Mouse (Mus musculus) midbrain, embryonic 15.5 days (tissue): ENCODE results near the gene Nol3. TPM values are rescaled to one million over a fixed set of nuclear protein-coding genes. Genes with fewer than 3 reads are reported as not detected.

Experiments
- ATAC-seq: fragments of 200-750 bp; cut with Nextera tagmentation; replicated peaks from 2 replicates; pipeline ENCODE4 v1.8.0; 2017; ENCODE audit warnings: moderate TSS enrichment
- H3K27ac ChIP-seq: fragments of 300-500 bp; sonication (generic); 2 replicates; pipeline ENCODE4 v1.5.1; 2015; ENCODE audit warnings: mild to moderate bottlenecking, inconsistent platforms
- H3K27me3 ChIP-seq: fragments of 300-500 bp; sonication (generic); replicated peaks from 2 replicates; pipeline ENCODE4 v1.6.1; 2015; ENCODE audit warnings: inconsistent platforms
- H3K36me3 ChIP-seq: fragments of 300-500 bp; sonication (generic); replicated peaks from 2 replicates; pipeline ENCODE4 v1.6.1; 2015; ENCODE audit warnings: inconsistent platforms
- H3K4me1 ChIP-seq: fragments of 300-500 bp; sonication (generic); 2 replicates; pipeline ENCODE4 v1.6.1; 2015; ENCODE audit warnings: inconsistent platforms
- H3K4me2 ChIP-seq: fragments of 300-500 bp; sonication (generic); 2 replicates; pipeline ENCODE4 v1.6.1; 2015; ENCODE audit warnings: inconsistent platforms, mild to moderate bottlenecking, moderate library complexity
- H3K4me3 ChIP-seq: fragments of 300-500 bp; sonication (generic); 2 replicates; pipeline ENCODE4 v1.5.1; 2015; ENCODE audit warnings: mild to moderate bottlenecking, inconsistent platforms
- H3K9ac ChIP-seq: fragments of 300-500 bp; sonication (generic); 2 replicates; pipeline ENCODE4 v1.6.1; 2015; ENCODE audit warnings: mild to moderate bottlenecking, inconsistent platforms
- H3K9me3 ChIP-seq: fragments of 300-500 bp; sonication (generic); 2 replicates; pipeline ENCODE4 v1.6.1; 2016; ENCODE audit warnings: inconsistent platforms
- WGBS: fragments of 180-500 bp; shearing (Covaris S2); methylation state at CpG from one replicate; pipeline ENCODE4 v1.1.7; 2015; ENCODE audit warnings: mixed read lengths; 5-methylcytosine and 5-hydroxymethylcytosine counted together
- polyA plus RNA-seq: library from polyadenylated mRNA; unstranded; fragments of >200 nt; fragmentation: Nextera tagmentation; extraction: Ambion mirVana; gene quantifications from 2 replicates; pipeline ENCODE4 v1.2.1, GENCODE M21; 2015

The Nol3 gene
- polyA plus RNA-seq, 1 experiment from 2014 or later = 4.5 TPM

DNA sequence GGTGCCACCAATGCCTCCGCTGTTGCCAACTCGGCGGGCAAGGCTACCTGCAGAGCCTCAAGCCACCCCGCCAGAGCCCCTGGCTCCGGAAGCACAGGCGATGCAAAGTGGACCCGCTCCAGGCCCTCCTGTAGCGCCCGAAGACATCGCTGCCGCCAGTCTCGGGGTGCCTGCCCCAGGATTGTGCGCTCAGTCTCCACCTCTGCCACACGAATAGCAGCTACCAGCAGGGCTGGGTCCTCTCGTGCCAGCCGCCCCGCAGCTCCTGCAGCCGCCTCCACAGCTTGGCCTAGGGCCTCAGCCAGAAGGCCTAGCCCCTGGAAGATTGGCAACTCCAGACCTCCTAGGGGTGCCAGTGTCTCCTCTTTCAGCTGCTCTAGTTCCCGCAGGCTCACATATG, 17.5 kb downstream of the Nol3 start:
- H3K9ac ChIP-seq = no peak overlapping the region

DNA sequence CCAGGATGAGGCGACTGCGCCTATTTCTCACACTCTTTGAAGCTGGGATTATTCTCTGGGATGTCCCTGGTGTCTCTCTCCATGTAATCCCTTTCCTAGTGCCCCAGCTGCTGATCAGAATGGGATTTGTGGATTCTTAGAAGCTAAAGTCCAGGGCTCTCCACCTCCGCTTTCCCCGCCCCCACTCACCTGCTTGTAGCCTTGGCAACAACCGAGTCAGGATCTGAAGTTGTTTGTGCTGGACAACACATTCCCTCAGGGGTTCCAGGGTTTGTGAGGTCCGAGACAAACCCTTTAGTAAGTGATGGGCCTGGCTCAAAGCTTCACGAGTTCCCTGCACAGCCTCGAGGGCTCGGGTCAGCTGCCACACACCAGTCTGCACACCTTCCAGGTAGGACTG, 18.8 kb downstream of the Nol3 start:
- ATAC-seq = no peak
- Histone ChIP-seq H3K27me3 (no peaks in the 10 kb centered on the region), H3K4me3 (no peak overlapping the region), H3K4me1 (peaks cover 34% of the 10 kb centered on the region), H3K9me3 (no peaks in the 10 kb centered on the region), H3K27ac (no peak overlapping the region), H3K9ac (no peak overlapping the region), H3K36me3 (peaks cover under 1% of the 10 kb centered on the region; the same call in 1 of the 2 replicates), H3K4me2 (peak overlapping the region; percentile 12; the same call in 1 of the 2 replicates)
- 62% methylated on average over 9 of the region's 9 CpGs for WGBS

More for the DNA sequence above, 17.5 kb downstream of the Nol3 start:
- peaks cover 27% of the 10 kb centered on the region for H3K4me1 ChIP-seq
- H3K4me3 ChIP-seq = no peak overlapping the region
- ATAC-seq = no peak
- H3K4me2 ChIP-seq = no peak overlapping the region
- H3K36me3 ChIP-seq = no peaks in the 10 kb centered on the region
- H3K9me3 ChIP-seq = no peaks in the 10 kb centered on the region
- H3K27me3 ChIP-seq = no peaks in the 10 kb centered on the region
- H3K27ac ChIP-seq = no peak overlapping the region
- WGBS = 69% methylated on average over 19 of the region's 19 CpGs

DNA sequence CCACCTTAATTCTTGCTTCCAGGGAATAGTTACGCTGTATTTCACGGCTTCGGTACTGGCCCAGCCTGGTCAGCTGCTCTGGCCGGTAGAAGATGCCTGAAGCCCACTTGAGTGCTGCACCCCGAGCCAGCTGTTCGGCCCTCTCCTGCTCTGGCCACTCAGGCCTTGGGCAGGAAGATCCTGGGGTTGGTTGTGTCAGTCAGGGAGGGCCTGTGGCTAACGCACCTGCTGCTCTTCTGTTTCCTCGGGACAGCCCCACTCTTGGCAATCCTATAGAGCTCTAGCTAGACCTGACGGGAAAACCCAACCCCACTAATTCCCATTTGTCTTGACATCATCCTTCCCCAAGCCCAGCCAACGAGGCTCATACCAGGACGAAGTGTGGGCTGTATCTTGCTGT, 19.3 kb downstream of the Nol3 start:
- H3K9ac ChIP-seq = no peak overlapping the region
- H3K9me3 ChIP-seq = no peaks in the 10 kb centered on the region
- H3K27me3 ChIP-seq = no peaks in the 10 kb centered on the region
- 67% methylated on average over 11 of the region's 11 CpGs for WGBS
- no peak for ATAC-seq
- peaks cover 29% of the 10 kb centered on the region for H3K4me1 ChIP-seq
- H3K27ac ChIP-seq = no peak overlapping the region
- peaks cover 5% of the 10 kb centered on the region for H3K36me3 ChIP-seq
- no peak overlapping the region for H3K4me3 ChIP-seq
- peak overlapping the region; percentile 12; the same call in 1 of the 2 replicates for H3K4me2 ChIP-seq

DNA sequence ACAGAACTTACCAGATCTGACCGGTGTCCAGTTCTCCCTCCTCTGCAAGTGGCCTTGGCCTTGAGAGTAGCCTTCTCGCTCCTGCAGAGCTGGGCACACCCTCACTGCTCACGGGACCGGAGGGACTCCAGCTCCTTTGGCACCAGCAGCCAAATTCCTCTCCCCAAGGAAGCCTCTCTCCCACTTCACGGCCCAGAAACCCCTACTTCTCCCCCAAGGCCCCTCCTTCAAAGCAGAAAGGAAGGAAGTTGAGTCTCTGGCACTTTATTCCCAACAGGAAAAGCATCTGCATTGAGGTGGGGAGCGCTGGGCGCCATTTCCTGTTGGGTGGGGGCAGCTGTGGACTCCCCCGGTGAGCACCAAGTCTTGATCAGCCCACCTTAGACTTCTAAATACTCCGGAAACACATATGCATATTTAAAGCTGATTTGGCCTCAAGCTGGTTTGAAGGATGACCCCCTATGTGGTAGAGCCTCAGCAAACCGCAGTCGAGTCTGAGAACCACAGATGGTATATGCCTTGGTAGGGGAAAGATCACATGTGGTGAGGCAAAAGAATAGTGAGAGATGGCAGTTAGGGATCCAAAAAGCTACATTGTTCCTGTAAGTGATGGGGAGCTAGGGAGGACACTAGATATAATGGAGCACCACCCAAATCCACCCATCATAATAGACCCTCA, 20.1 kb downstream of the Nol3 start, which contains the start of gene Exoc3l:
Gene Exoc3l, minus strand, starts transcription at position 207 of the 679 bp plus-strand sequence.
- H3K4me3 ChIP-seq = peak within 1 kb of the TSS; percentile 100; the same call in 1 of the 2 replicates
- no peak within 1 kb of the TSS; the same call in 1 of the 2 replicates for H3K9ac ChIP-seq
- H3K9me3 ChIP-seq = no peaks in the 10 kb centered on the region
- 0 out of 2 replicates have a peak within 1 kb of the TSS, but pooled peaks have one; percentile 54 for H3K27ac ChIP-seq
- peak within 1 kb of the TSS; percentile 99 for H3K4me2 ChIP-seq
- H3K27me3 ChIP-seq = no peaks in the 10 kb centered on the region
- ATAC-seq = no peak
- H3K36me3 ChIP-seq = peaks cover 12% of the 10 kb centered on the region
- 71% methylated on average over 11 of the region's 11 CpGs for WGBS
- H3K4me1 ChIP-seq = peaks cover 21% of the 10 kb centered on the region

DNA sequence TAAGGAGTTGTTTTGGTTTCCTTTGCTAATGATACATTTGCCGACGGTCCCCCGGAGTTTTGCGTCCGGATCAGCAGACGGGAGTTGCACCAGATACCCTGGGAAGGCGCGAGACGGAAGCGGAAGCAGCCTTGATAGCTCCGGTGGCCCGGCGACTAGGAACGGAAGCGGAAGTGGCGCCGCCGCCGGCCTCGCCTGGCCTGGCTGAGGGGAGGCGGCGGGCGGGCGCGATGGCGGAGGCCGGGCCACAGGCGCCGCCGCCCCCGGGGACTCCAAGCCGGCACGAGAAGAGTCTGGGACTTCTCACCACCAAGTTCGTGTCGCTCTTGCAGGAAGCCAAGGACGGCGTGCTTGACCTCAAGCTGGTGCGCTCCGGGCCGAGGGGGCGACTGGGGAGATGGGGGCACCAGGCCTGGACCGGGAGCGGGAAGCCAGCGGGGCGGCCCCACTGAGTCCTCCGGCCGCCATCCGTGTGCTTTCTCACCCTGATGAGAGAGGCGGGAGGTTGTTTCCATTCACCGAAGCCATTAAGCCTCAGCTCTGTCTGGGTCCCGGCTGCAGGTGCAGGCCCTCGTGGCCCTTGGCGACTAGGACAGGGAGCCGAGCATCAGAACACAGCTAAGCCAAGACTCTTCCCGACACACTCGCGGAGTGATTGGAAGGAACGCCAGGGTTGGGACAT, 21.7 kb downstream of the Nol3 start, which contains the start of gene E2f4:
Gene E2f4, plus strand, starts transcription at position 153 of the 682 bp plus-strand sequence.
- Histone ChIP-seq H3K4me2 (peak within 1 kb of the TSS; percentile 99), H3K9me3 (no peaks in the 10 kb centered on the region), H3K27ac (peak within 1 kb of the TSS; percentile 74), H3K27me3 (no peaks in the 10 kb centered on the region), H3K4me3 (peak within 1 kb of the TSS; percentile 100), H3K4me1 (peaks cover 21% of the 10 kb centered on the region), H3K36me3 (peaks cover 24% of the 10 kb centered on the region), H3K9ac (peak within 1 kb of the TSS; percentile 99)
- under 1% methylated on average over 57 of the region's 58 CpGs for WGBS
- peak; percentile 90 for ATAC-seq

DNA sequence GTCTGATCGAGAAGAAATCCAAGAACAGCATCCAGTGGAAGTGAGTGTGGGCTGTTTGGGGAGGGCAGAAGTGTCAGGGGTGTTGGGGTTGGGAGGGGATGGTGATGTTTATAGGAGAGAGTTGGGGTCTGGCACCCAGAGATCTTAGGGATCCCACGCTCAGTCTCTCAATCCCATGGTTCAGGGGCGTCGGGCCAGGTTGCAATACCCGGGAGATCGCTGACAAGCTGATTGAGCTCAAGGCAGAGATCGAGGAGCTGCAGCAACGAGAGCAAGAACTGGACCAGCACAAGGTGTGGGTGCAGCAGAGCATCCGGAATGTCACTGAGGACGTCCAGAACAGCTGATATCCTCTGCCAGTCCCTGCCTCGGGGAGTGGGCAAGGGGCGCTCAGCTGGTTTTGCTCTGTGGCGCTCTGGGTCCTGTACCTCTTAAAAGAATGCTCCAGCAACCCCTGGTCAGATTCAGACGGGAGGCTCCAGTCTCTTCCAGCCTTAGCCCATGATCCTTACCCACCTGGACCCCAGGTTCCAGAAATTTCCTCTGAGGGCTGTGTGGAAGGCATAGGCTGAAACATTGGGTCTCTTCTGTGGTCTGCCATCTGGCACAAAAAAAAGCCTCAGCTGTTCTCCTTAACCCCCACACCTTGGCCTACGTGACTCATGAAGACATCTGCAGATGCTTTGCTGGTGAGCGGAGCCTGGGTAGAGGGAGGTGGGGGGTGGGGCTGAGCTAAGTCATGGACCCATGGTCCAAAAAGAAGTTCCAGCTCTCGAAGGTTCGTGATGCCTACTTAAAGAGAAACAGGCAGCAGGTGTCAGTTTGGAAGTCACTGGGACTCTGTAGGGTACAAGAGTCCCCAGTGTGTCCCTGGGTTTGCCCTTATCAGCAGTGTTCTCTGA, 22.7 kb downstream of the Nol3 start:
- H3K36me3 ChIP-seq = peaks cover 29% of the 10 kb centered on the region
- 61% methylated on average over 18 of the region's 18 CpGs for WGBS
- no peak for ATAC-seq

DNA sequence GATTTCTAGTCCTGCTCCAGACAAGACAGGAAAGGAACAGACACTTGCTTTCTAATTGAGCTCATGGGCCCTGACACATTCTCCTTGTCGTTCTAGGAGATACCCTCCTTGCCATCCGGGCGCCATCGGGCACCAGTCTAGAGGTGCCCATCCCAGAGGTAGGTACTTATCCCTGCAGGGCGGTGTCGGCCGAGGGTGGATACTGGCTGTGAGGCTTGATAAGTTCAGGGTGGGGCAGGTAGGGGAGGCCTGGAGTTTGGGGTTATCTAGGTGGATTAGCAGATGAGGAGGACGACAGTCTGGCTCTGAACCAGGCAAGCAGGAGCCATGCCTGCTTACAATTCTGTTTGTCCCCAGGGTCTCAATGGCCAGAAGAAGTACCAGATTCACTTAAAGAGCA, 24.0 kb downstream of the Nol3 start:
- peaks cover 34% of the 10 kb centered on the region for H3K36me3 ChIP-seq

More for the DNA sequence above, 22.7 kb downstream of the Nol3 start:
- H3K4me2 ChIP-seq = peak overlapping the region; percentile 99
- peak overlapping the region; percentile 100 for H3K4me3 ChIP-seq
- no peaks in the 10 kb centered on the region for H3K27me3 ChIP-seq
- peak overlapping the region; percentile 99 for H3K9ac ChIP-seq
- H3K4me1 ChIP-seq = peaks cover 21% of the 10 kb centered on the region
- H3K27ac ChIP-seq = no peak overlapping the region; the same call in 1 of the 2 replicates
- H3K9me3 ChIP-seq = no peaks in the 10 kb centered on the region

DNA sequence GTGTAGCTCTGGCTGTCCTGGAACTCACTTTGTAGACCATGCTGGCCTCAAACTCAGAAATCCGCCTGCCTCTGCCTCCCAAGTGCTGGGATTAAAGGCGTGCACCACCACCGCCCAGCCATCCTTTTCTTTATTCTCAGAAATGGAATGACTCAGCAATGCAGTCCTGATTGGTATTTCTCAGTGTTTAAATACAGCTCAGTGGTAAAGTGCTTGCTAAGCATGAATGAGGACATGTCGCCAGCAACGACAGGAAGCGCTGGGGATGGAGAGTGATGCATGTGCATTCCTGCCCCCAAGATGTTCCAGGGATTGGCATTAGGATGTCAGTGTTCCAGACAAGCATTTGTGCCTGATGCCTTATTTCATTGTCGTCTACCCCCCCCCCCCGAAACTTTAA, 27.5 kb downstream of the Nol3 start:
- Histone ChIP-seq H3K9ac (no peak overlapping the region), H3K27ac (no peak overlapping the region), H3K4me3 (no peak overlapping the region), H3K27me3 (no peaks in the 10 kb centered on the region), H3K9me3 (no peaks in the 10 kb centered on the region), H3K36me3 (peaks cover 41% of the 10 kb centered on the region), H3K4me1 (peaks cover 20% of the 10 kb centered on the region), H3K4me2 (no peak overlapping the region)
- ATAC-seq = no peak
- 89% methylated on average over 8 of the region's 8 CpGs for WGBS

More for the DNA sequence above, 24.0 kb downstream of the Nol3 start:
- peaks cover 21% of the 10 kb centered on the region for H3K4me1 ChIP-seq
- no peaks in the 10 kb centered on the region for H3K9me3 ChIP-seq
- WGBS = 96% methylated on average over 8 of the region's 8 CpGs
- no peak overlapping the region for H3K9ac ChIP-seq
- no peak overlapping the region for H3K4me2 ChIP-seq
- no peaks in the 10 kb centered on the region for H3K27me3 ChIP-seq
- ATAC-seq = no peak
- no peak overlapping the region for H3K27ac ChIP-seq
- no peak overlapping the region for H3K4me3 ChIP-seq

DNA sequence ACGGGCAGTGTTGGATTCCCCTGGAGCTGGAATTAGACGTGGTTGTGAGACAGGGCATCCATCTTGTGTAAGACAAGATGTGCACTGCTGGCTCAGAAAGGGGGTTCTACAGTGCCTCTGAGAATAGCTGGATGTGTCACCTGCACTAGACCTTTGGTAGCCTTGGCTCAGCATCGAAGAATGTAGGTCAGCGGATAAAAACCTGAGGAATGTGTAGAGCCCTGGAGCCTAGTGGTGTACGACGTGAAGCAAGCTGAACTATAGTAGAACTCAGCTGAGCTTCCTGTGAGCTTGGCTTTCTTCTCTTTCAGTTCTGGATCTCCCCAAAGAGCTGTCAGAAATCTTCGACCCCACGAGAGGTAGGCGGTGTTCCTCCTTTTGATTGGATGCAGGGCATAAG, 27.9 kb downstream of the Nol3 start:
- no peak overlapping the region for H3K4me2 ChIP-seq
- H3K27me3 ChIP-seq = no peaks in the 10 kb centered on the region
- H3K36me3 ChIP-seq = peaks cover 41% of the 10 kb centered on the region
- no peak overlapping the region for H3K9ac ChIP-seq
- no peak overlapping the region for H3K27ac ChIP-seq
- ATAC-seq = no peak
- no peak overlapping the region for H3K4me3 ChIP-seq
- H3K4me1 ChIP-seq = peaks cover 16% of the 10 kb centered on the region
- H3K9me3 ChIP-seq = no peaks in the 10 kb centered on the region
- 87% methylated on average over 9 of the region's 9 CpGs for WGBS

DNA sequence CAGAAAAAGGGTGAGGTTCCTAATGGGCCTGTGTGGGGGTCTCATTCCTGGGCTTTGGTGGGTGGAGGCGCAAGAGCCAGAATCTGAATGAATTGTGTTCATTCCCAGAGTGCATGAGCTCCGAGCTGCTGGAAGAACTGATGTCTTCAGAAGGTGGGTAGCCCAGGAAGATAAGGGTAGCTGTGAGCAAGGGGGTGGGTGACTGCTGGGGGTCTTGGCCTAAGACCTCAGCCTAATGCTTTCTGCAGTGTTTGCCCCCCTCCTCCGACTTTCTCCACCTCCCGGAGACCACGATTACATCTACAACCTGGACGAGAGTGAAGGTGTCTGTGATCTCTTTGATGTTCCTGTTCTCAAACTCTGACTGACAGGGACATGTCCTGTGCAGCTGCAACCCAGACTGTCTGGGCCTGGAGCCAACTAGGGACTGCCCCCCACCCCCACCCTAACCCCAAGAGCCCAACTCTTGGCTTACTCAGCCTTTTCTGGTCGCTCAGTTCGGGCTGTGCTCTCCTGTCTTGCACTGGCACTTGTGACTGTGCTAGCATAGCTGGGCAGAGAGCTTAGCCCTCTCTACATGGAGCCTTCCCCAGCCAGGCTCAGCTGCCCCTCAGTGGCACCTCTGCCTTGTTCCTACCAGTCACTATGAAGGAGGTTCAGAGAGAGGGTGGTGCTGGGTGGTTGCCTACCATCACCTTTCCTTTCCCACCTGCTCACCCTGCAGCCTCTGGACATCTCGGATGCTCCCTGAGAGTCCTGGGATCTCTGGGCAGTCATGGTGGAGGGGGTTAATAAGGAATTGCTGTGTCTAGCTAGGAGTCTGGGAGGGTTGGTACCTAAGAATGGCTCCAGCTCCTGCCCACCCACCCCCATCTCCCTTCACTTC, 28.6 kb downstream of the Nol3 start:
- no peaks in the 10 kb centered on the region for H3K27me3 ChIP-seq
- WGBS = 60% methylated on average over 9 of the region's 9 CpGs
- H3K27ac ChIP-seq = 0 out of 2 replicates have a peak overlapping the region, but pooled peaks have one; percentile 9
- H3K4me1 ChIP-seq = peaks cover 11% of the 10 kb centered on the region
- H3K9me3 ChIP-seq = no peaks in the 10 kb centered on the region
- no peak overlapping the region for H3K4me2 ChIP-seq
- peaks cover 41% of the 10 kb centered on the region for H3K36me3 ChIP-seq
- peak; percentile 30 for ATAC-seq
- no peak overlapping the region for H3K9ac ChIP-seq
- H3K4me3 ChIP-seq = no peak overlapping the region
